Mouse (Mus musculus): ENCODE results near the gene Gm11239. TPM values are rescaled to one million over a fixed set of nuclear protein-coding genes. Genes with fewer than 3 reads are reported as not detected.

The Gm11239 gene
- polyA plus RNA-seq (2014; fragmentation: Illumina TruSeq; extraction: RNeasy Lipid Tissue Mini Kit (QIAGEN cat#74804)): not detected

DNA sequence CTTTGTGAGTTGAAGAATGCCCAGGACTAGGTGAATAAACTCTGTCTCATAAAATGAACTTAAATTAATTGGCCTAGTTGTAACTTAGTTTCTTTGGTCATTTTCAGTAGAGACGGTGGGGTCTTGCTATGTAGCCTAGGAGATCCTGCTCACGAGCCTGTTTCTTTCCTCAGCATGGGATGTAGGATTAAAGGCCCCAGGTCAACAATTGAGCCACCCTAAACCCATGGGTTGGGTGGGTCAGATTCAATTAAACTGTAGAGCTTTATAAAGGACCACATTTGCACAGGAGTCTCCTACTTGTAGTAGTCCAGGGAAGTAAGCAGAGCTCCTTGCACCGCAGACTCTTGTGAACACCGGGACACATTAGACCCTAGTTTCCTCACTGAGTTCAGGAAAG, at the start of gene Gm11239:
Gm11239 (plus strand) TSS at position 301 of the 400 bp plus-strand sequence.

DNA sequence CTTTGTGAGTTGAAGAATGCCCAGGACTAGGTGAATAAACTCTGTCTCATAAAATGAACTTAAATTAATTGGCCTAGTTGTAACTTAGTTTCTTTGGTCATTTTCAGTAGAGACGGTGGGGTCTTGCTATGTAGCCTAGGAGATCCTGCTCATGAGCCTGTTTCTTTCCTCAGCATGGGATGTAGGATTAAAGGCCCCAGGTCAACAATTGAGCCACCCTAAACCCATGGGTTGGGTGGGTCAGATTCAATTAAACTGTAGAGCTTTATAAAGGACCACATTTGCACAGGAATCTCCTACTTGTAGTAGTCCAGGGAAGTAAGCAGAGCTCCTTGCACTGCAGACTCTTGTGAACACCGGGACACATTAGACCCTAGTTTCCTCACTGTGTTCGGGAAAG, 45.5 kb upstream of the Gm11239 start, which contains the start of gene Gm11237:
Gm11237 (plus strand) TSS at position 301 of the 400 bp plus-strand sequence.

DNA sequence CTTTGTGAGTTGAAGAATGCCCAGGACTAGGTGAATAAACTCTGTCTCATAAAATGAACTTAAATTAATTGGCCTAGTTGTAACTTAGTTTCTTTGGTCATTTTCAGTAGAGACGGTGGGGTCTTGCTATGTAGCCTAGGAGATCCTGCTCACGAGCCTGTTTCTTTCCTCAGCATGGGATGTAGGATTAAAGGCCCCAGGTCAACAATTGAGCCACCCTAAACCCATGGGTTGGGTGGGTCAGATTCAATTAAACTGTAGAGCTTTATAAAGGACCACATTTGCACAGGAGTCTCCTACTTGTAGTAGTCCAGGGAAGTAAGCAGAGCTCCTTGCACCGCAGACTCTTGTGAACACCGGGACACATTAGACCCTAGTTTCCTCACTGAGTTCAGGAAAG, 30.3 kb upstream of the Gm11239 start, which contains the start of gene Gm11236:
Gm11236 (plus strand) TSS at position 301 of the 400 bp plus-strand sequence.

DNA sequence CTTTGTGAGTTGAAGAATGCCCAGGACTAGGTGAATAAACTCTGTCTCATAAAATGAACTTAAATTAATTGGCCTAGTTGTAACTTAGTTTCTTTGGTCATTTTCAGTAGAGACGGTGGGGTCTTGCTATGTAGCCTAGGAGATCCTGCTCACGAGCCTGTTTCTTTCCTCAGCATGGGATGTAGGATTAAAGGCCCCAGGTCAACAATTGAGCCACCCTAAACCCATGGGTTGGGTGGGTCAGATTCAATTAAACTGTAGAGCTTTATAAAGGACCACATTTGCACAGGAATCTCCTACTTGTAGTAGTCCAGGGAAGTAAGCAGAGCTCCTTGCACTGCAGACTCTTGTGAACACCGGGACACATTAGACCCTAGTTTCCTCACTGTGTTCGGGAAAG, 15.1 kb downstream of the Gm11239 start, which contains the start of gene Gm428:
Gm428 (plus strand) TSS at position 301 of the 400 bp plus-strand sequence.

Other genes with a start within 250 kb of the Gm11239 start
- gene Gm11238, start 60.5 kb upstream of the Gm11239 start, polyA plus RNA-seq (2014; fragmentation: Illumina TruSeq; extraction: RNeasy Lipid Tissue Mini Kit (QIAGEN cat#74804)): not detected
- gene Gm11237, start 45.4 kb upstream of the Gm11239 start, polyA plus RNA-seq (2014; fragmentation: Illumina TruSeq; extraction: RNeasy Lipid Tissue Mini Kit (QIAGEN cat#74804)): not detected
- gene Gm11236, start 30.2 kb upstream of the Gm11239 start, polyA plus RNA-seq (2014; fragmentation: Illumina TruSeq; extraction: RNeasy Lipid Tissue Mini Kit (QIAGEN cat#74804)): not detected
- gene Gm428, start 15.2 kb downstream of the Gm11239 start, polyA plus RNA-seq (2014; fragmentation: Illumina TruSeq; extraction: RNeasy Lipid Tissue Mini Kit (QIAGEN cat#74804)): not detected
- gene Rasef, start 122.6 kb downstream of the Gm11239 start, polyA plus RNA-seq (2014; fragmentation: Illumina TruSeq; extraction: RNeasy Lipid Tissue Mini Kit (QIAGEN cat#74804)): 5.2 TPM
- gene Gm11758, start 207.9 kb downstream of the Gm11239 start, polyA plus RNA-seq (2014; fragmentation: Illumina TruSeq; extraction: RNeasy Lipid Tissue Mini Kit (QIAGEN cat#74804)): not detected
- not detected for gene Gm11757, start 222.8 kb downstream of the Gm11239 start, polyA plus RNA-seq (2014; fragmentation: Illumina TruSeq; extraction: RNeasy Lipid Tissue Mini Kit (QIAGEN cat#74804))
- gene Gm13871, start 237.6 kb downstream of the Gm11239 start, polyA plus RNA-seq (2014; fragmentation: Illumina TruSeq; extraction: RNeasy Lipid Tissue Mini Kit (QIAGEN cat#74804)): not detected

Measured in ovary, adult 10 weeks (tissue).